Mouse (Mus musculus): ENCODE measurements around the gene Kirrel3. TPM values are rescaled to one million over a fixed set of nuclear protein-coding genes. Genes with fewer than 3 reads are reported as not detected.

The Kirrel3 gene
- polyA plus RNA-seq, 1 experiment from 2014 or later: 6.6 TPM

DNA sequence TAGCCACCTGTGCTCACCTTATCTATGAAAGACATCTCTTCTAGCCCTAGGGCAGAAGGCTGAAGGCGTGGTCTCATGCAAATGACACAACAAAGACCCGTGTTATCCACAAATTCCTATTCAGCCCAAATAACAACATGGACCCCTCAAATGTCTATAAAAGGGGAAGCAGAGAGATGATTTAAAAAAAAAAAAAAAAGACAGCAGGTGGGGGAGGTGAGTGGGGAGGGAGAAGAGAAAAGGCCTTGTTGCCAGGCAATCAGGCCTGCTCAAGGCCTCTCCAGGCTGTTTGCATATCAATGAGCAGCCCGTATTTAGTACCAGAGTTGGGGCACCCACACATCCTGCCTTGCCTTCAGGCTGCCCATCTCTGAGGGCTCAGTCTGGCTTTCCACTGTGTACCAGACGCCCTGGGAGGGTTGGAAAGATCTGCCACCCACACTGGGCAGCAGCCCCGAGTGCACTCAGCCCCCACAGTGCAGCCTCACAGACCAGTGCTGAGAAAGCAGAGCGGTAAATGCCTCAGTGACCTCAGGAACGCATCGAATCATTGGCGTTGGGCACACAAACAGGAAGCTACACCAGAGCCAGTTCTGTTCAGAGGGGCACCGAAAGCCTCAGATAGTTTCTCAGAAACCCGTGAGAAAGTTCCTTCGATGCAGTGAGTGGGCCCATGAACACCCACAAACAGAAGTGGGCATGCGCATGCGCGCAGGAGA is 510.1 kb downstream of the Kirrel3 start:
- H3K4me1 ChIP-seq (ENCODE audit: control insufficient read depth, insufficient read depth, low read length): peaks cover 3% of the 10 kb centered on the region; the same call in 1 of the 2 replicates
- H3K36me3 ChIP-seq (ENCODE audit: control insufficient read depth, insufficient read depth, low read length): no peaks in the 10 kb centered on the region
- no peak overlapping the region for H3K4me2 ChIP-seq (ENCODE audit: low read depth)
- H3K27ac ChIP-seq (ENCODE audit: low read depth, low read length): no peak overlapping the region
- WGBS: 44% methylated on average over 15 of the region's 15 CpGs
- H3K4me3 ChIP-seq (ENCODE audit: low read depth, low read length): no peak overlapping the region
- DNase-seq (ENCODE audit: low spot score) (peak; percentile 21), ATAC-seq (ENCODE audit: insufficient read depth, low FRiP score, low TSS enrichment) (peak; percentile 75)
- no peaks in the 10 kb centered on the region for H3K9me3 ChIP-seq (ENCODE audit: control insufficient read depth, low read length)
- no peak overlapping the region for H3K9ac ChIP-seq (ENCODE audit: low read length)
- no peaks in the 10 kb centered on the region for H3K27me3 ChIP-seq (ENCODE audit: control insufficient read depth, insufficient read depth, low read length)

DNA sequence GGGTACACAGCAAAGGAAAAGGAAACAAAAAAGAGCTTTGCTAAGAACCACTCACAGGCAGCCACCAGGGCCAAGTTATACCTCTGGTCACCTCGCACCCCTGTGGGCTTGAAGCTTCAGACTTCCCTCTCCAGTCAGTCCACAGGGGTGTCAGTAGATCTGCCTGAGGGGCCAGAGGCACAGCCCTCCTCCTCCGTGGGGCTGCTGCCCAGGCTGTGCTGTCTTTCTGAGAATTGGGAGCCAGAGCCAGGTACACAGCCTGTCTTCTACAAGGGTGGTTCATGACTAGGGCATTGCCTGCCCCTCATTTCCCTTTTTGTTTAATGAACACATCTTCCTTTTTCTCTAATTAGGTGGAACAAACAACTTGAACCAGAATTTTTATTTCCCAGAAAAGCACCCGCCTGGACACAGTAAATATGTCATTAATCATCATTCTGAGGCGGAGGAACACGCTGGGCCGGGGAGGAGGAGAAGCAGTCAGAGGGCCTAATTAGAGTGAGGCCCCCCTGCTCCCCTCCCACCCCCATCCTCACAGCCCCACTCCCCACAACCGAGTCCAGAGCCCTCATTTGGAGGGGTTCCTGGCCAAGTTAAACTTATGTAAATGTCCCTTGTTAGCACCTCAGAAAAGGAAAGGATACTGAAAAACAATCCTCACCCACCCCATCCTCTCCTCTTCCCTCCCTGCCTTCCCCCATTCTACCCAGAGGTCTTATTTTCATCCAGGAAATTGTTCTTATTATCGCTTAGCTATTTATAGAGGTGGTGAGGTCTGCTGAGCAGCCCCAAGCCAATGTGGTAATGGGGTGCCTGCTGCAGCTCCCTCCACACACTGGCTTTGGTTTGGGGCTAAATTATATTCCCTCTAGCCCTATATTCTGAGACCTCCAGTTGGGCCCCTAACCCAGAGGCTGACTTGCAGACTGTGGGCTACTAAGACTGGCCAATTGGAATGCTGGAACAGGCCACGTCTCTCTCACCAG is 512.5 kb downstream of the Kirrel3 start:
- Histone ChIP-seq H3K27me3 (ENCODE audit: control insufficient read depth, insufficient read depth, low read length) (no peaks in the 10 kb centered on the region), H3K4me3 (ENCODE audit: low read depth, low read length) (no peak overlapping the region), H3K4me1 (ENCODE audit: control insufficient read depth, insufficient read depth, low read length) (peaks cover 3% of the 10 kb centered on the region; the same call in 1 of the 2 replicates), H3K36me3 (ENCODE audit: control insufficient read depth, insufficient read depth, low read length) (no peaks in the 10 kb centered on the region), H3K4me2 (ENCODE audit: low read depth) (no peak overlapping the region), H3K9me3 (ENCODE audit: control insufficient read depth, low read length) (no peaks in the 10 kb centered on the region), H3K27ac (ENCODE audit: low read depth, low read length) (no peak overlapping the region), H3K9ac (ENCODE audit: low read length) (no peak overlapping the region)
- DNase-seq (ENCODE audit: low spot score): no peak
- no peak for ATAC-seq (ENCODE audit: insufficient read depth, low FRiP score, low TSS enrichment)
- WGBS: 22% methylated on average over 9 of the region's 9 CpGs

DNA sequence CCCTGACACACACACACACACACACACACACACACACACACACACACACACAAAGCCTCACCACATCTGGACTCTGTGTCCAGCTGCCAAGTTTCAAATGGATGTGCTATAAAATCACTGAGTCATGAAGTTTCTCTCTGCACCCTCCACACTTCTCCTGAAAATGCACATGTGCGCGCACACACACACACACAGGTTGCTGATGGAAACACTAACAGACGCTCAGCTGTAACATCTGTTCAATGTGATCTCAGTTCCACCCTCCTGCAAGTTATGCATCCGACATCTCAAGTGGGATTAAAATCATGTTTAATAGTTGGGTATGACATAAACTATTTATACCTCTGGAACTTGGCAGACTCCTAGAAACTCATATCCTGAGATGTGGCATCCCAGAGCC is 518.4 kb downstream of the Kirrel3 start:
- ATAC-seq (ENCODE audit: insufficient read depth, low FRiP score, low TSS enrichment): no peak
- Histone ChIP-seq H3K4me3 (ENCODE audit: low read depth, low read length) (no peak overlapping the region), H3K9ac (ENCODE audit: low read length) (no peak overlapping the region), H3K9me3 (ENCODE audit: control insufficient read depth, low read length) (no peaks in the 10 kb centered on the region), H3K36me3 (ENCODE audit: control insufficient read depth, insufficient read depth, low read length) (no peaks in the 10 kb centered on the region), H3K27ac (ENCODE audit: low read depth, low read length) (no peak overlapping the region), H3K4me1 (ENCODE audit: control insufficient read depth, insufficient read depth, low read length) (no peaks in the 10 kb centered on the region), H3K27me3 (ENCODE audit: control insufficient read depth, insufficient read depth, low read length) (no peaks in the 10 kb centered on the region), H3K4me2 (ENCODE audit: low read depth) (no peak overlapping the region)
- WGBS: 83% methylated on average over 4 of the region's 4 CpGs
- no peak for DNase-seq (ENCODE audit: low spot score)

DNA sequence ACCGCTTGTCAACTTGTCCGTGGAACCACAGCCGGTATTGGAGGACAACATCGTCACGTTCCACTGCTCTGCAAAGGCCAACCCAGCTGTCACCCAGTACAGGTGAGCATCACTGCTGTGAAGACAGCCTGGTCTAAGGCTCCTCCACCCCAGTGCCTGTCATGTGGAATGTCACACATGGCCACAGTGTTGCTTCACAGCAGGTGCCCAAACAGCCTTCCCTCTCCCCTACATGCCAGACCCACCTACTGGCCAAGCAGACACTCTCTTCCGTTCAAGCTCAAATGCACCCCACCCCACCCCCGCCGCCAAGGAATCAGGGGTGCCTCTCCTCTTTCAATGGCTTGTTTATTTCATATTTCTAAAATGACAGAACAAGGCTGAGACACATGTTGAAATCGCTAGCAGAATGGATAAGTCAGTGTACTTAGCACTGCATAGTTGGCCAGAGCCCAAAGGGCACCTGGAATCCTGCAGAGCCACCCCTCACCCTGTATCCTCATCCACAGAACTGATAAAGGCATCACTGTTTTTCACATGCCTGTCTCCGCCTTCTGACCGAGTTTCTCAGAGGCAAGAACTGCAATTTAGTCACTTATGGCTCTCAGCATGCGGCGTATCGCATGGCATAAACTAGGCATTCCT is 522.1 kb downstream of the Kirrel3 start:
- Histone ChIP-seq H3K4me3 (ENCODE audit: low read depth, low read length) (no peak overlapping the region), H3K4me1 (ENCODE audit: control insufficient read depth, insufficient read depth, low read length) (no peaks in the 10 kb centered on the region), H3K4me2 (ENCODE audit: low read depth) (no peak overlapping the region), H3K9me3 (ENCODE audit: control insufficient read depth, low read length) (no peaks in the 10 kb centered on the region), H3K27me3 (ENCODE audit: control insufficient read depth, insufficient read depth, low read length) (no peaks in the 10 kb centered on the region), H3K36me3 (ENCODE audit: control insufficient read depth, insufficient read depth, low read length) (no peaks in the 10 kb centered on the region), H3K27ac (ENCODE audit: low read depth, low read length) (no peak overlapping the region), H3K9ac (ENCODE audit: low read length) (no peak overlapping the region)
- WGBS: 79% methylated on average over 14 of the region's 14 CpGs
- ATAC-seq (ENCODE audit: insufficient read depth, low FRiP score, low TSS enrichment) (no peak), DNase-seq (ENCODE audit: low spot score) (no peak)

DNA sequence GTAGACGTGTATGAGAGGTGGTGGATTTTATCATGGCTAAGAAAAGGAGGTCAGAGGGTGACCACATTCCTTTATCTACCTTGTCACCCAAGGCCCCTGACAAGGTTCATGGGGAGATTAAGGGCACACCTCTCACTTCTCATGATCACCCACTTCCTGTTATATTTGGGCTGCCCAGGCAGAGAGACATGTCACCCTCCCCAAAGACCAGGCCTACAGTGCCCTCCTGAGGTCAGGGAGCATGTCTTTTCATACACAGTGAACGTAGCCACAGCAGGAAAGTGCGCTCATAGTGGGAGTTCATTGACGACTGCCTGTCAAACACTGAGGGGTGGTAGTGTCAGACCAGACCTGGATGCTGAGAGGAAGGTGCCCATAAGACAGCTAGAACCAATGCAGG is 531.1 kb downstream of the Kirrel3 start:
- Histone ChIP-seq H3K4me2 (ENCODE audit: low read depth) (no peak overlapping the region), H3K36me3 (ENCODE audit: control insufficient read depth, insufficient read depth, low read length) (no peaks in the 10 kb centered on the region), H3K4me3 (ENCODE audit: low read depth, low read length) (no peak overlapping the region), H3K27ac (ENCODE audit: low read depth, low read length) (no peak overlapping the region), H3K9ac (ENCODE audit: low read length) (no peak overlapping the region), H3K27me3 (ENCODE audit: control insufficient read depth, insufficient read depth, low read length) (no peaks in the 10 kb centered on the region), H3K9me3 (ENCODE audit: control insufficient read depth, low read length) (no peaks in the 10 kb centered on the region), H3K4me1 (ENCODE audit: control insufficient read depth, insufficient read depth, low read length) (no peaks in the 10 kb centered on the region)
- 61% methylated on average over 4 of the region's 4 CpGs for WGBS
- DNase-seq (ENCODE audit: low spot score) (no peak), ATAC-seq (ENCODE audit: insufficient read depth, low FRiP score, low TSS enrichment) (no peak)

DNA sequence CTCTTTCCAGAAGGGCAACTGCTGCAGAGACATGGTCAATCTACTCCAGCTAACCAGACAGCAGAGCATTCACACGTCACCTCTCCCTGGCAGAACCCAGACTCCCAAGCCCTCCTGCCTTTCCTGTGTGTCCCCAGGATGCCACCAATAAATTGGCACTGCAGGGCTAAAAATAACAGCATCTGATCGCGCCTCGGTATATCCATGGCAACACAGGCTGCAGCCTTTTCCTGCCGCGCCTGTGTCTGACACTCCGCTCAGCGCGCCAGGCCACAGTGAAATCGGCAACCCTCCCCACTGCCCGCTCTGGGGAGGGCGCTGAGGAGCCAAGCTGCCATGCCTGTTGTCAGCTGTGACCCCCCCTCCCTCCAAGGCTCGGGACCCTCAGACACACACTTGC is 531.9 kb downstream of the Kirrel3 start:
- WGBS: 34% methylated on average over 13 of the region's 13 CpGs
- no peak overlapping the region for H3K27ac ChIP-seq (ENCODE audit: low read depth, low read length)
- no peak overlapping the region for H3K4me3 ChIP-seq (ENCODE audit: low read depth, low read length)
- no peaks in the 10 kb centered on the region for H3K36me3 ChIP-seq (ENCODE audit: control insufficient read depth, insufficient read depth, low read length)
- no peaks in the 10 kb centered on the region for H3K9me3 ChIP-seq (ENCODE audit: control insufficient read depth, low read length)
- ATAC-seq (ENCODE audit: insufficient read depth, low FRiP score, low TSS enrichment) (no peak), DNase-seq (ENCODE audit: low spot score) (peak; percentile 38)
- H3K4me1 ChIP-seq (ENCODE audit: control insufficient read depth, insufficient read depth, low read length): no peaks in the 10 kb centered on the region
- H3K27me3 ChIP-seq (ENCODE audit: control insufficient read depth, insufficient read depth, low read length): no peaks in the 10 kb centered on the region
- H3K9ac ChIP-seq (ENCODE audit: low read length): no peak overlapping the region
- H3K4me2 ChIP-seq (ENCODE audit: low read depth): 0 out of 2 replicates have a peak overlapping the region, but pooled peaks have one; percentile 7

DNA sequence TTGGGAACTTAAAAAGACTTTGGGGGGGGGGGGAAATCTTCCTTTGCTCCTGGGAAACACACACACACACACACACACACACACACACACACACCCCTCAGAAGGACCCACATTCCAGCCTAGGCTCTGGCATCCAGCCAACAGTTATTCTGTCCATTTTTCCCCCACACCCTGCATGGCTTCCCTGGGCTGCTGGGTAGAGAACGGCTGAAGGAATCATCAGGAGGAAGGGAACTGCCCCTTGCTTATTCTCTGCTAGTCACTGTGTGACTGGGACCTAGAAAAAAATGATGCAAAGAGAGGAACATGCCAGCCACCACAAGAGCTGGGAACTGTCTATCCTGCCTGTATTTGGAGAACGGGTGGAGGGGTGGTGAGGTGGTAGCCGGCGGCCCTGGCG is 532.4 kb downstream of the Kirrel3 start:
- no peaks in the 10 kb centered on the region for H3K4me1 ChIP-seq (ENCODE audit: control insufficient read depth, insufficient read depth, low read length)
- no peak overlapping the region for H3K9ac ChIP-seq (ENCODE audit: low read length)
- no peaks in the 10 kb centered on the region for H3K36me3 ChIP-seq (ENCODE audit: control insufficient read depth, insufficient read depth, low read length)
- no peaks in the 10 kb centered on the region for H3K27me3 ChIP-seq (ENCODE audit: control insufficient read depth, insufficient read depth, low read length)
- H3K4me3 ChIP-seq (ENCODE audit: low read depth, low read length): no peak overlapping the region
- DNase-seq (ENCODE audit: low spot score) (no peak), ATAC-seq (ENCODE audit: insufficient read depth, low FRiP score, low TSS enrichment) (no peak)
- no peaks in the 10 kb centered on the region for H3K9me3 ChIP-seq (ENCODE audit: control insufficient read depth, low read length)
- 66% methylated on average over 5 of the region's 5 CpGs for WGBS
- no peak overlapping the region for H3K4me2 ChIP-seq (ENCODE audit: low read depth)
- no peak overlapping the region for H3K27ac ChIP-seq (ENCODE audit: low read depth, low read length)

DNA sequence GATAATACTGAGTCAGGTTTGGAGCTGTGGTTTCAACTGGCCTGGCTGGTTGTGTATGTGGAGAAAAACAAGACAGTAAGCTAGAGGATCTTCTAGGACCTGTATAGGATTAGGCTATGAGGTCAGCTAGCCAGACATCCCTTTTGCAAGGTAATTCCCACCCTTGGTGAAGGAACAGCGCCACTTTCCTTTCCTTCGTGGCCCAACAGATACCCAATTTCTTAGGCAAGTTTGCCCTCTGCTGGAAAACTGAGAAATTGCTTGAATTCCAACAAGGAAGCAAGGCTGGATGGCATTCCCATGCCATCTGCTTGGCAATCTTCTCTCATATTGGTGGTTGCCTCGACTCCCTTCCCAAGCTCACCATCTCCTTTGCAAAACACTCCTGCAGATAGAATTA is 533.7 kb downstream of the Kirrel3 start:
- no peaks in the 10 kb centered on the region for H3K4me1 ChIP-seq (ENCODE audit: control insufficient read depth, insufficient read depth, low read length)
- no peaks in the 10 kb centered on the region for H3K27me3 ChIP-seq (ENCODE audit: control insufficient read depth, insufficient read depth, low read length)
- H3K27ac ChIP-seq (ENCODE audit: low read depth, low read length): no peak overlapping the region
- peak; percentile 69 for DNase-seq (ENCODE audit: low spot score)
- peak; percentile 58; the same call in 1 of the 2 replicates for ATAC-seq (ENCODE audit: insufficient read depth, low FRiP score, low TSS enrichment)
- H3K9ac ChIP-seq (ENCODE audit: low read length): no peak overlapping the region
- H3K4me3 ChIP-seq (ENCODE audit: low read depth, low read length): no peak overlapping the region
- H3K4me2 ChIP-seq (ENCODE audit: low read depth): no peak overlapping the region
- WGBS: 14% methylated on average over 3 of the region's 3 CpGs
- no peaks in the 10 kb centered on the region for H3K36me3 ChIP-seq (ENCODE audit: control insufficient read depth, insufficient read depth, low read length)
- no peaks in the 10 kb centered on the region for H3K9me3 ChIP-seq (ENCODE audit: control insufficient read depth, low read length)
